Mouse (Mus musculus): ENCODE measurements around the gene Tm6sf1. TPM values are rescaled to one million over a fixed set of nuclear protein-coding genes. Genes with fewer than 3 reads are reported as not detected.

Gene Tm6sf1
- polyA plus RNA-seq, 1 experiment = 37.1 TPM

DNA sequence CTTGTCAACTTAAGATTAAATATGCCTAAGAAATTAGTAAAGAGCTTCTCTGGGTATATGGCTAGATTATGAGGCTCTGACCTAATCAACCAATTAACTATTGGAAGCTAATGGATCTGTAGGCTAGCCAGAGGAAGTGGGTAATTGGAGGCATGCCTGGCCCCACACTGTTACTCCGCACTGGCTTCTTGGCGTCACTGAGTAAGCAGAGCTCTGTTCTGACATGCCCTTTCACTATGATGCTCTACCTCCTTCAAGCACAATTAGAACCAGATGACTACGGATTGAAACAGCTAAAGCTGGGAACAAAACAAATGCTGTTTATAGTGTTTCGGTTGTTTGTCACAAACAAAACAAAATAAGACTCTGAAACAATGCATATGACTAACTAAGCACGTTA lies 59.5 kb downstream of the Tm6sf1 start:
- TF ChIP-seq POLR2A (IDR thresholded peaks at IDR 0.05; ENCODE audit: extremely low read depth, insufficient read depth, low read length) = no peak
- TF ChIP-seq CTCF (IDR thresholded peaks at IDR 0.05; ENCODE audit: extremely low read depth, insufficient read depth, low read length) = no peak
- H3K4me1 ChIP-seq (ENCODE audit: control insufficient read depth, insufficient read depth, low read length) = peaks cover 1% of the 10 kb centered on the region

DNA sequence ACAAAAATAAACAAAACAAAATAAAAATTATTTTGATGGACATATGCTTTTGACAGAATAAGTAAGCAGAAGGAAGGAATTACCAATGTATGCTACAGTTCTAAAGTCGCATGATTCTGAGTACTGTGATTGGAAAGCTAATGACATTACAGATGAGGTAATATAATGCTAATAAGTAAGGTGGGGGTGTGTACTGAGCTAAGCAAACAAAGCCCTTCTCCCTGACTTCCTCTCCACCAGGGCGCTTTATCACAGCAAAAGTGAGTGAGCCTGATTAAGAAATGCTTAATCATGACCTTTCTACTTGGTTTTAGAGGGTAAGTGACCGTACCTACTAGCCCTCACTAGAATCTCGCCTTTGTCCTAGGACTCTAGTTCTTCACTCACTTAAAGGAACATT lies 61.5 kb downstream of the Tm6sf1 start:
- peaks cover 1% of the 10 kb centered on the region for H3K4me1 ChIP-seq (ENCODE audit: control insufficient read depth, insufficient read depth, low read length)
- no peak for TF ChIP-seq CTCF (IDR thresholded peaks at IDR 0.05; ENCODE audit: extremely low read depth, insufficient read depth, low read length)
- TF ChIP-seq POLR2A (IDR thresholded peaks at IDR 0.05; ENCODE audit: extremely low read depth, insufficient read depth, low read length) = no peak
- no peak overlapping the region for H3K27ac ChIP-seq (ENCODE audit: insufficient read depth, low read length)

More for the DNA sequence above, 59.5 kb downstream of the Tm6sf1 start:
- H3K4me3 ChIP-seq (ENCODE audit: insufficient read depth, low read length) = no peak overlapping the region
- H3K27ac ChIP-seq (ENCODE audit: insufficient read depth, low read length) = no peak overlapping the region

GRCm38 (mm10) chr7:81921379-81921952 lies 62.7 kb downstream of the Tm6sf1 start:
- Histone ChIP-seq H3K4me1 (ENCODE audit: control insufficient read depth, insufficient read depth, low read length) (peaks cover 1% of the 10 kb centered on the region), H3K27ac (ENCODE audit: insufficient read depth, low read length) (no peak overlapping the region), H3K4me3 (ENCODE audit: insufficient read depth, low read length) (no peak overlapping the region)
- TF ChIP-seq CTCF (IDR thresholded peaks at IDR 0.05; ENCODE audit: extremely low read depth, insufficient read depth, low read length) = no peak
- no peak for TF ChIP-seq POLR2A (IDR thresholded peaks at IDR 0.05; ENCODE audit: extremely low read depth, insufficient read depth, low read length)

More for the DNA sequence above, 61.5 kb downstream of the Tm6sf1 start:
- H3K4me3 ChIP-seq (ENCODE audit: insufficient read depth, low read length) = no peak overlapping the region

- TF ChIP-seq CTCF (IDR thresholded peaks at IDR 0.05; ENCODE audit: extremely low read depth, insufficient read depth, low read length) (no peak), POLR2A (IDR thresholded peaks at IDR 0.05; ENCODE audit: extremely low read depth, insufficient read depth, low read length) (no peak)
- Histone ChIP-seq H3K27ac (ENCODE audit: insufficient read depth, low read length) (no peak overlapping the region), H3K4me3 (ENCODE audit: insufficient read depth, low read length) (no peak overlapping the region), H3K4me1 (ENCODE audit: control insufficient read depth, insufficient read depth, low read length) (peaks cover 5% of the 10 kb centered on the region; the same call in 1 of the 2 replicates)
Measured at GRCm38 (mm10) chr7:81928998-81929397, 70.2 kb downstream of the Tm6sf1 start.

DNA sequence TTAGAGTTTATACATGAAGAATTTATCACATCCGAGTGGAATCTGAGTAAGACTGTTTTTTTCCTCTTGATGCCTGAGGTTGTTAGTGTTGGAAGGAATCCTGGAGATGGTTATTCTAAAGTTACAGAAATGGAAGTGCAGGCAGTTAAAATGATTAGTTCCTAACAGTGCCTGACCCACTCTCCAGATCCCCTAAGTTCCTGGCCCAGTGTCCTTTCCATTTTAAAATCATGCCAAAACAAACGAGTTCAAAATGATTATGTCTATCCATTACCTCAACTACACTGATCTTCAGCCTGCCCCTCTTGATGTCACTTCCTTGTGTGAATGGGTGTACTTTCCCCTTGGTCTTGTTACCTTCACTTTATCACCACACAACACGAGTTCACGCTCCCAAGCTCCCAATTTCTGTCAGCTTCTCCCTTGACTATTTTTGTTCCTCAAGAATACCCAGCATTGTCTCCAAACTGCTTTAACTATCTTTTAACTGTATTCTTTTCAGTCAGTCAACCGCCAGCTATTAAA lies 73.8 kb downstream of the Tm6sf1 start:
- peaks cover 5% of the 10 kb centered on the region; the same call in 1 of the 2 replicates for H3K4me1 ChIP-seq (ENCODE audit: control insufficient read depth, insufficient read depth, low read length)
- no peak overlapping the region for H3K27ac ChIP-seq (ENCODE audit: insufficient read depth, low read length)
- TF ChIP-seq POLR2A (IDR thresholded peaks at IDR 0.05; ENCODE audit: extremely low read depth, insufficient read depth, low read length) = no peak
- no peak for TF ChIP-seq CTCF (IDR thresholded peaks at IDR 0.05; ENCODE audit: extremely low read depth, insufficient read depth, low read length)
- peak overlapping the region; percentile 89 for H3K4me3 ChIP-seq (ENCODE audit: insufficient read depth, low read length)

GRCm38 (mm10) chr7:81933061-81933600 lies 74.3 kb downstream of the Tm6sf1 start:
- no peak for TF ChIP-seq CTCF (IDR thresholded peaks at IDR 0.05; ENCODE audit: extremely low read depth, insufficient read depth, low read length)
- TF ChIP-seq POLR2A (IDR thresholded peaks at IDR 0.05; ENCODE audit: extremely low read depth, insufficient read depth, low read length) = no peak
- Histone ChIP-seq H3K4me1 (ENCODE audit: control insufficient read depth, insufficient read depth, low read length) (peaks cover 5% of the 10 kb centered on the region; the same call in 1 of the 2 replicates), H3K4me3 (ENCODE audit: insufficient read depth, low read length) (peak overlapping the region; percentile 89), H3K27ac (ENCODE audit: insufficient read depth, low read length) (peak overlapping the region; percentile 100)

DNA sequence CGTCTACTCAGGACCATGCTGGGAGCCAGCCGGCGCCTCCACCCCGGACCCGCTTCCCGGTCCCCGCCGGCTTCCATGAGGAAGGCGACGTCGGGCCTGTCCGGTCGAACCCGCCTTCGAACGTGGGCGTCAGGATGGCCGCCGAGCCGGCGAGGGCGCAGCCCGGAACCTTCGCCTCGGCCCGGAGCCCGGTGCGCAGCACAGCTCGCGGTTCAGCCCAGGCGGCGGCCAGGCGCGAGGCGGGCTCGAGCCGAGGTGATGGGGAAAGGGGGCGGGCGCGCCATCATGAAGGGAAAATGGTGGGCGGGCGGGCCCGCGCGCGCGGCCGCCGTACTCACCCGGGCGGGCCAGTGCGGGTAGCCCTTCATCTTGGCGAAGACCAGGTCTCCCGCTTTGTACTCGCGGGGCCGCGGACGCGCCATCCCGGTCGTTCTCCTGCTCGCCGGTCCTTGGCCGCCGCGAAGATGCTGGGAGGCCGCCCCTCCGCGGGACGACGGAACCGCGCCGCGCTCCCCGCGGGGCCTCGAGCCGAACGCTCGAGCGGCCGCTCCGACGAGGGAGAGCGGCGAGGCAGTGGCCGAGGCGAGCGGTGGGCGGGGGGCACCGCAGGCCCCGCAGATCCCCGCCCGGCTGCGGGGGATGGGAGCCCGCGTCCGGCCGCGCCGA lies 74.9 kb downstream of the Tm6sf1 start:
- Histone ChIP-seq H3K4me1 (ENCODE audit: control insufficient read depth, insufficient read depth, low read length) (peaks cover 5% of the 10 kb centered on the region; the same call in 1 of the 2 replicates), H3K4me3 (ENCODE audit: insufficient read depth, low read length) (peak overlapping the region; percentile 89), H3K27ac (ENCODE audit: insufficient read depth, low read length) (peak overlapping the region; percentile 100)
- TF ChIP-seq POLR2A (IDR thresholded peaks at IDR 0.05; ENCODE audit: extremely low read depth, insufficient read depth, low read length) (no peak), CTCF (IDR thresholded peaks at IDR 0.05; ENCODE audit: extremely low read depth, insufficient read depth, low read length) (no peak)

Other genes with a start within 250 kb of the Tm6sf1 start
- gene Homer2, start 151.5 kb upstream of the Tm6sf1 start, polyA plus RNA-seq (2012; rRNA removed) = 30.8 and 34.6 TPM in 2 replicates
- 80.4 and 87.9 TPM in 2 replicates for gene Ramac, start 96.1 kb upstream of the Tm6sf1 start, polyA plus RNA-seq (2012; rRNA removed)
- gene 3110040N11Rik, start 69.5 kb upstream of the Tm6sf1 start, polyA plus RNA-seq (2012; rRNA removed) = 30.9 and 35.0 TPM in 2 replicates
- 99.6 and 99.9 TPM in 2 replicates for gene Btbd1, start 29.6 kb upstream of the Tm6sf1 start, polyA plus RNA-seq (2012; rRNA removed)
- not detected in 2 replicates for gene Gm10160, start 3.2 kb upstream of the Tm6sf1 start, polyA plus RNA-seq (2012; rRNA removed)
- 40.4 and 40.9 TPM in 2 replicates for gene Hdgfl3, start 75.5 kb downstream of the Tm6sf1 start, polyA plus RNA-seq (2012; rRNA removed)
- not detected in 2 replicates for gene Bnc1, start 133.3 kb downstream of the Tm6sf1 start, polyA plus RNA-seq (2012; rRNA removed)

All from cortical plate, adult 2 months (tissue).